Mouse (Mus musculus) olfactory bulb, adult 2 months (tissue): ENCODE results near the gene Ctsj.

Source experiments
- CTCF ChIP-seq: fragments of 200-500 bp; IDR thresholded peaks from 2 replicates; pipeline ENCODE4 v1.5.1; 2012; ENCODE audit warnings: low read depth, mild to moderate bottlenecking, low read length, moderate library complexity; ENCODE audit not compliant: insufficient read depth
- POLR2A ChIP-seq: fragments of 200-500 bp; IDR thresholded peaks from 2 replicates; pipeline ENCODE4 v1.6.1; 2012; ENCODE audit warnings: mild to moderate bottlenecking, low read depth, low read length, moderate library complexity; ENCODE audit not compliant: insufficient read depth

DNA sequence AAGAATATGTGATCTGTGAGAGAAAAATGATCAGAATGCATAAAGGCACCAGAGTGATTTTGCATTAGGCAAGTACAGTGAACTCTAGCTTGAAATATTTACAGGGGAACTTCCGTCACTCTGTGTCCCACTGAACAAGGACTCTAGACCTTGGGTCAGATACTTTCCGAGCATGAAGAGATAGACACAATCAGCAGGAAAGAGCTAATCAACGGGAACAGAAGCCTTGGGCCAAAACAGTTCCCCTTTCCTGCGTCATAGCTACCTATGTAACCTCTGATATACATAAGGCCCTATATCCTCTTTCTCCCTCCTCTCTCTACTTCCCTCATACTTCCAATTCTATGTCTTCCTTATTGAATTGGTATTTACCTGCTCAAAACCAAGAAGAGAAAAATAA lies 4.4 kb upstream of the Ctsj start:
- TF ChIP-seq CTCF: no peak
- no peak for TF ChIP-seq POLR2A
